Mouse (Mus musculus) limb, embryonic 13.5 days (tissue): ENCODE measurements around the gene Dctn5. TPM values are rescaled to one million over a fixed set of nuclear protein-coding genes. Genes with fewer than 3 reads are reported as not detected.
"Not testable (repeated sequence)": the region's sequence is repeated elsewhere in the genome, so short reads cannot be mapped to it uniquely, and the experiment has no call there.

ENCODE experiments used
- ATAC-seq: fragments of 200-750 bp; cut with Nextera tagmentation; 2 replicates; pipeline ENCODE4 v1.8.0; 2017; ENCODE audit warnings: low read depth, moderate number of reproducible peaks, moderate TSS enrichment; ENCODE audit not compliant: low FRiP score
- H3K27ac ChIP-seq: fragments of 300-500 bp; sonication (generic); 2 replicates; pipeline ENCODE4 v1.5.1; 2015; ENCODE audit warnings: inconsistent platforms, mild to moderate bottlenecking, moderate library complexity
- H3K27me3 ChIP-seq: fragments of 300-500 bp; sonication (generic); 2 replicates; pipeline ENCODE4 v1.6.1; 2015; ENCODE audit warnings: mild to moderate bottlenecking, inconsistent platforms
- H3K36me3 ChIP-seq: fragments of 300-500 bp; sonication (generic); 2 replicates; pipeline ENCODE4 v1.6.1; 2015; ENCODE audit warnings: inconsistent platforms, mild to moderate bottlenecking, moderate library complexity
- H3K4me1 ChIP-seq: fragments of 300-500 bp; sonication (generic); 2 replicates; pipeline ENCODE4 v1.6.1; 2015; ENCODE audit warnings: inconsistent platforms
- H3K4me2 ChIP-seq: fragments of 300-500 bp; sonication (generic); replicated peaks from 2 replicates; pipeline ENCODE4 v1.6.1; 2015; ENCODE audit warnings: inconsistent platforms, mild to moderate bottlenecking, moderate library complexity
- H3K4me3 ChIP-seq: fragments of 300-500 bp; sonication (generic); 2 replicates; pipeline ENCODE4 v1.5.1; 2015; ENCODE audit warnings: moderate library complexity, mild to moderate bottlenecking, inconsistent platforms
- H3K9ac ChIP-seq: fragments of 300-500 bp; sonication (generic); 2 replicates; pipeline ENCODE4 v1.6.1; 2015; ENCODE audit warnings: mild to moderate bottlenecking, inconsistent platforms
- H3K9me3 ChIP-seq: fragments of 300-500 bp; sonication (generic); 2 replicates; pipeline ENCODE4 v1.6.1; 2016; ENCODE audit warnings: inconsistent platforms
- WGBS: fragments of 180-500 bp; shearing (Covaris S2); methylation state at CpG from one replicate; pipeline ENCODE4 v1.1.7; 2015; 5-methylcytosine and 5-hydroxymethylcytosine counted together
- polyA plus RNA-seq: library from polyadenylated mRNA; unstranded; fragments of >200 nt; fragmentation: Nextera tagmentation; extraction: Ambion mirVana; gene quantifications from 2 replicates; pipeline ENCODE4 v1.2.1, GENCODE M21; 2015

The Dctn5 gene
- 125 and 134 TPM in 2 replicates for polyA plus RNA-seq

DNA sequence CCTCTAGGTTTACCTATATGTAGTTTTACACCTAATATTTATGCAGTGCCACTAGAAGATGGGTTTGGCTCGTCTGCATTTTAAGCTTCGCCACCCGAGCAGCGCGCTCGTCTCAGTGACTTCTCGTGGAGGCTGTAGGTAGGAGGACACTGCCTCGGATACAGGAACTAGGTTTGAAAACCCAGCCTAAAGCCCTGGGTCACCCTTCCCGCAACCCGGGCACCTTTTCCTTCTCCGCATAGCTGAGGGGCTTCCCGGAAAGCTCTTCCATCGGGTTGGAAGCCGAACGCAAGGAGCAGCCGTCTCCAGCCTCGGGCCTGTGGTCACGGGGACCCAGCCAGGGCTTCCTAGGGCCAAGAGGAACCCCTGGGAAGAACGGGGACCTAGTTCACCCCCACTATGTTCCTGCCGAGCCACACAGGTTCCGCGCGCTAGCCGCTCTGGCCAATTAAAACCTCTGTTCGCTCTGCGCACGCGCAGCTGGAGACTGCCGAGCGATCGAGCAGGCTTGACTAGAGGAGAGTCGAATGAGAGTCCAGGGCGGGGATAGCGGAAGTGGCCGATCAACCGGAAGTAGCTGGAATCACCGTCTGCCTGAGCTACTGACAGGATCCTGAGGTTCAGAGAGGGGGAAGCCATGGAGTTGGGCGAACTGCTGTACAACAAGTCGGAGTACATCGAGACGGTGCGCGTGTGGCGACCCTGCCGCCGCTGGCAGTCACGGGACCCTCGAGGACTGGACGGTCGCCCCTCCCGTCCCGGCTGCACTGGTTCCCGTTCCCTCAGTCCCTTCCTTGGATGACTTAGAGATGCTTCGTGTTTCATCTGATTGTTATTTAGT lies at the start of gene Dctn5, which contains the start of gene Palb2:
Gene Dctn5, plus strand, starts transcription at position 545 of the 841 bp plus-strand sequence.
Gene Palb2, minus strand, starts transcription at position 489 of the 841 bp plus-strand sequence.
- H3K9ac ChIP-seq, result peak within 1 kb of the TSS; percentile 89
- H3K4me2 ChIP-seq, result peak within 1 kb of the TSS; percentile 70
- H3K4me1 ChIP-seq, result peaks cover 14% of the 10 kb centered on the region
- no peaks in the 10 kb centered on the region for H3K27me3 ChIP-seq
- peak within 1 kb of the TSS; percentile 90 for H3K4me3 ChIP-seq
- ATAC-seq, result peak; percentile 97
- H3K36me3 ChIP-seq, result peaks cover 37% of the 10 kb centered on the region
- H3K9me3 ChIP-seq, result no peaks in the 10 kb centered on the region
- WGBS, result under 1% methylated on average over 54 of the region's 54 CpGs
- peak within 1 kb of the TSS; percentile 73; the same call in 1 of the 2 replicates for H3K27ac ChIP-seq

DNA sequence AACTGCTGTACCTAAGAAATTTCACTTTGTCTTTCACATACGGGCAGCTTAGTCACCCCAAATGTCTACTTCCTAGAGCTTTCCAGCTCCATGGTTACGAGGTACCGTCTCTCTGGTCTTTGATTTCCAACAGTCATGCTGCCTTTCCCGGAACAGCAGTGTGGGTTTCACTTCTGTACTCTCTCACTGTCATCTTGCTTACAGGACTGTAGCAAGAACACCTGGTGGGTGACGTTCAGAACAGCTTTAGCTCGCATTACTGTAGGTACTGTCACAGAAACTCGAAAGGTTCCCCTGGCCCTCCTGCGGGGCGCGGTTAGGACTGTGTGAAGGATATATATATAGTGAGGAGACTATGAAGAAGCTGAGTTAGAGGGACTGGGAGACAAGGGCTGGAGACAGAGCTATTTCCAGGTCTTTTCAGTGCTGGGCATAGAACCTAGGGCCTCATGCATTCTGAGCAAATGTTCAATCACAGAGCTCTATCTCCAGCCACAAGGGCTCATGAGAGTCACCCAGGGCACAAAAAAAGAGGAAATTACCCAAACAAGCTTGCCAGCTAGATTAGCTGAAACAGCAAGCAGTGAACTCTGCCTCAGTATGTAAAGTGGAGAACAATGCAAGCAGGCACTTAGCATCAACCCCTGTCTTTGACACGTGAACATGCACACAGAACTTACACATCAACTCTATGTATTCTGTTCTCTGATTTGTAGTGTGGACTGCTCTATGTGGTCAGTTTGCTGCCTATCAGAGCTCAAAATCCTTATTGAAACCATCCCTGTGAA lies 45.5 kb upstream of the Dctn5 start:
- Histone ChIP-seq H3K9ac (no peak overlapping the region), H3K36me3 (peaks cover 85% of the 10 kb centered on the region), H3K4me2 (no peak overlapping the region), H3K27ac (no peak overlapping the region), H3K4me3 (no peak overlapping the region), H3K9me3 (no peaks in the 10 kb centered on the region), H3K27me3 (no peaks in the 10 kb centered on the region), H3K4me1 (no peaks in the 10 kb centered on the region)
- 92% methylated on average over 11 of the region's 11 CpGs for WGBS
- no peak for ATAC-seq

DNA sequence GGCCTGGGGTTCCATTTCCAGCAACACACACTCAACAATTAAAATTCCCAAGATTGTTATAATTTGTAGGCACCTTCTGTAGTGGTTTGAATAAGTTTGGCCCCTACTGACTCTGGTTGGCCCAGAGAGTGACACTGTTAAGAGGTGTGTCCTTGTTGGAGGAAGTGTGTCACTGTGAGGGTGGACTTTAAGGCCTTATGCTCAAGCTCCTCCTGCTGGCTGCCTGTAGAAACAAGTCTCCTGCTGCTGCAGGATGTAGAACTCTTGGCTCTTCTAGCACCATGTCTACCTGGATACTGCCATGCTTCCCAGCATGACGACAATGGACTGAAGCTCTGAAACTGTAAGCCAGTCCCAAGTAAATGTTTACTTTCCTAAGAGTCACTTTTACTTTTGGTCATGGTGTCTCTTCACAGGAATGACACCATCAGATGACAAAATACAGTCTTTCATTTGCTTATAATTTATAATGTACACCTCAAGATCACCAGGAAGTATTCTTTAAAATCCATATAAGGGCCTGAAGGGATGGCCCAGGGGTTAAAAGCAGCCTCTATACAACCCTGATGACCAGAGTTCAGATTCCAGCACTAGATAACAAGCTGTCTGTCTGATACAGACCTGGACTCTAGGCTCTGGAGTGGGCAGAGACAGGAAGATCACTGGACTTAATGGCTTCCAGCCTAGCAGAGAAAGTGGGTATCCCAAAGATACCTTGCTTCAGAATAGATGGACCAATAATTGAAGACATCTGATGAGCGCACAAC lies 38.1 kb upstream of the Dctn5 start:
- H3K27me3 ChIP-seq, result no peaks in the 10 kb centered on the region
- H3K4me2 ChIP-seq, result no peak overlapping the region
- no peaks in the 10 kb centered on the region for H3K9me3 ChIP-seq
- H3K9ac ChIP-seq, result no peak overlapping the region
- peaks cover 81% of the 10 kb centered on the region for H3K36me3 ChIP-seq
- no peak for ATAC-seq
- 94% methylated on average over 2 of the region's 2 CpGs for WGBS
- H3K4me3 ChIP-seq, result no peak overlapping the region
- H3K27ac ChIP-seq, result no peak overlapping the region
- H3K4me1 ChIP-seq, result peaks cover under 1% of the 10 kb centered on the region

DNA sequence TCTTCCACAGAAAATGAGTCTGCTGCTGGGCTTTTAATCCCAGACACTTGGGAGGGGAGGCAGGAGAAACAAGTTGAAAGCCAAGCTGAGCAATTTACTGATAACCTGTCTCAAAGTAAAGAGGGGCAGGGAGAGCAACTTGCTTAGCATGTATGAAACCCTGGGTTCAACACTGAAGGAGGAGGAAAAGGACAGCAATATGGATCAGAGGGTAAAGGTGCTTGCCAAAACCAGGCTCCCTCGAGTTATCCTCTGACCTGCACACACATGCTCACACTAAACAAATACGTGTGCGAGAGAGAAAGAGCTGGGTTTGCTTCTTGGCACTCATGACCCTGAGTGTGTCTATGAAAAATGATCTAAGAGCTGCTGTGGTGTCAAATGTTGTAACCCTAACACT lies 34.8 kb upstream of the Dctn5 start:
- ATAC-seq, result no peak
- no peaks in the 10 kb centered on the region for H3K27me3 ChIP-seq
- no peak overlapping the region for H3K4me2 ChIP-seq
- H3K9me3 ChIP-seq, result no peaks in the 10 kb centered on the region
- H3K27ac ChIP-seq, result no peak overlapping the region
- WGBS, result 89% methylated on average over 3 of the region's 3 CpGs
- no peak overlapping the region for H3K9ac ChIP-seq
- H3K4me3 ChIP-seq, result no peak overlapping the region
- peaks cover 53% of the 10 kb centered on the region for H3K36me3 ChIP-seq
- peaks cover 14% of the 10 kb centered on the region for H3K4me1 ChIP-seq

DNA sequence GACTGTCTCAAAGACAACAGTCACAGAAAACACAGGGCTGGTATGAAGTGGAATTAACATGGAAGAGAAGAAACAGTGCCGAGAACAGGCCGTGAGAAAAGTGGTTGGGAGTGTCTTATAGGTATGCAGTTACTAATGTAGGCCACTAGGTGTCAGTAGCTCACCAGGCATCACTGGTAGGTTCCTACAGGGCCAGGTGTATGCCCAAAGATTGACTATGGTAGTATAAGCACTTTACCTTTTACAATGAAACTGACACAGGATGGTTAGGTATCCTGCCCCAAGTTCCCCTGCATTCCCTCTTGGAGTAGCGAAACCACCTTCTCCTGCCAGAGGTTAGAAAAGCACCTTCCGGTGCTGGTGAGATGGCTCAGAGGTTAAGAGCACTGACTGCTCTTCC lies 33.6 kb upstream of the Dctn5 start:
- Histone ChIP-seq H3K36me3 (peaks cover 44% of the 10 kb centered on the region), H3K9ac (no peak overlapping the region), H3K27me3 (no peaks in the 10 kb centered on the region), H3K4me2 (0 out of 2 replicates have a peak overlapping the region, but pooled peaks have one; percentile 0), H3K9me3 (no peaks in the 10 kb centered on the region), H3K27ac (no peak overlapping the region), H3K4me3 (no peak overlapping the region), H3K4me1 (peaks cover 14% of the 10 kb centered on the region)
- no peak for ATAC-seq
- WGBS, result 60% methylated on average over 4 of the region's 4 CpGs

DNA sequence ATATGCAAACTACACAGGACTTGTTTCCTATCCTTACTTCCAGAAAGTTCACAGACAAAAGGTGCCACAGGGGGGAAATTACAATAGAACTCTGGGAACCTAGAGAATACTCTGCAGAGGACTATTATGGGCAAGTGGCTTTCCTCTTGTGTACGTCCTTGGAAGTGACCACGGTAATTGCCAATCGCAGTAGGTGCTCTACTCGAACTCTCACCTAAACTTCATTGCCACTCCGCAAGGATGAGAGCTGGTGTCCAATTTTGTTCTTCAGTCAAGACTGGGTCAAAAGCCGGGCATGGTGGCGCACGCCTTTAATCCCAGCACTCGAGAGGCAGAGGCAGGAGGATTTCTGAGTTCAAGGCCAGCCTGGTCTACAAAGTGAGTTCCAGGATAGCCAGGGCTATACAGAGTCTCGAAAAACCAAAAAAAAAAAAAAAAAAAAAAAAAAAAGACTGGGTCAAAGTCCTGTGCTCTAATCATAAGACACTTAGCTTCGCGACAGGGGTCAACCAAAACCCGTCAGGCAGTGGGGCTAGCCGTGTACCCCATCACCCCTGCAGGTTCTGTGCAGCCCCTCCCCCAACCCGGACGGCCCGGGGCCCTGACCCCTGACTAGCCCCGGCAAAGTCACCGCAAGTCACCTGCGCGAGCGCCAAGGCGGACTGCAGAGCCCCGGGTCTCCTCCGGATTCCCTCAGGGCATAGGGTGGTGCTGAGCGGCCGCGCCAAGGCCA lies 31.7 kb upstream of the Dctn5 start:
- peak; percentile 73 for ATAC-seq
- Histone ChIP-seq H3K4me2 (peak overlapping the region; percentile 91), H3K36me3 (peaks cover 24% of the 10 kb centered on the region), H3K9ac (peak overlapping the region; percentile 88), H3K4me1 (peaks cover 14% of the 10 kb centered on the region), H3K4me3 (peak overlapping the region; percentile 59)
- H3K27me3 ChIP-seq, H3K27ac ChIP-seq, H3K9me3 ChIP-seq: not testable (repeated sequence)
- 7% methylated on average over 23 of the region's 28 CpGs for WGBS

DNA sequence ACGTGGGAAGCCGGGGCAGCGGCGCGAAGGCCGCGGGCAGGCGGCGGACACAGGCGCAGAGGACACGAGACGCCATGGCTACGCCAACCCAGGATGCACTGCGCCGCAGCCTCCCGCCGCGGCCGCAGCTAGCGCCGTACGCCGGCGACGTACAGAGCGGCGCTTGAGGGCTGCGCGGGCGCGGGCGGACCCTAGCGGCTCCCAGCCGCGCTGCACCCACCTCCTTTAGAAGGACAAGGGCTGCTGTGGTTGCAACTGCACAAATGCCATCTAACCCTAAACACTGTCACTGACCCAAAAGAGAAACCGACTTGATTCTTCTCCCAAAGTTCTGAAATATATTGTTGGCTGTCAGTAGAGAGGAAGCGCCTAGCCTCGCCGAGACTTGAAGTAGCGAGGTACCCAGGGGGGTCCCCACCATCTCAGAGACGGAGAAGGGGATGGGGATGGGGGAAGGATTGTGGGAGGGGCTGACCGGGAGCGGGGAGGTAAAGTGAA lies 31.0 kb upstream of the Dctn5 start, which contains the start of gene Ndufab1:
Gene Ndufab1, minus strand, starts transcription at position 140 of the 498 bp plus-strand sequence.
- peaks cover 20% of the 10 kb centered on the region for H3K36me3 ChIP-seq
- peak within 1 kb of the TSS; percentile 91 for H3K4me2 ChIP-seq
- no peaks in the 10 kb centered on the region for H3K9me3 ChIP-seq
- WGBS, result 1% methylated on average over 41 of the region's 43 CpGs
- H3K27ac ChIP-seq, result no peak within 1 kb of the TSS
- peaks cover 14% of the 10 kb centered on the region for H3K4me1 ChIP-seq
- peak within 1 kb of the TSS; percentile 88 for H3K9ac ChIP-seq
- H3K4me3 ChIP-seq, result peak within 1 kb of the TSS; percentile 59
- ATAC-seq, result peak; percentile 99
- no peaks in the 10 kb centered on the region for H3K27me3 ChIP-seq

DNA sequence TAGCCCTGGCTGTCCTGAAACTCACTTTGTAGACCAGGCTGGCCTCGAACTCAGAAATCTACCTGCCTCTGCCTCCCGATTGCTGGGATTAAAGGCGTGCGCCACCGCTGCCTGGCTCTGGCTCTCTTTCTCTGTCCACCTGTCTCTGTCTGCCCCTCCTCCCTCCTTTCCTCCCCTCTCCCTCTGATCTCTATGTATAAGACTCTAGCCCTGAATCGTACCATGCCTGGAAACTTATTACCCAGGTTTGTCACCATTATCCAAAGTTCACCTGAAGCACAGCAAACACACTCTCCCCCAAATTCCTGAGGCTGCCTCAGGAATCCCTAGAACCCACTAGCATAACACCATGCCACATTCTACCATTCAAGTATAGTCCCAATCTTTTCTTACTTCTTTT lies 24.6 kb upstream of the Dctn5 start:
- Histone ChIP-seq H3K27ac (no peak overlapping the region), H3K9me3 (no peaks in the 10 kb centered on the region), H3K36me3 (peaks cover 45% of the 10 kb centered on the region), H3K9ac (no peak overlapping the region), H3K4me2 (no peak overlapping the region), H3K4me3 (no peak overlapping the region), H3K27me3 (no peaks in the 10 kb centered on the region), H3K4me1 (no peaks in the 10 kb centered on the region)
- WGBS, result 93% methylated on average over 6 of the region's 6 CpGs
- ATAC-seq, result no peak

DNA sequence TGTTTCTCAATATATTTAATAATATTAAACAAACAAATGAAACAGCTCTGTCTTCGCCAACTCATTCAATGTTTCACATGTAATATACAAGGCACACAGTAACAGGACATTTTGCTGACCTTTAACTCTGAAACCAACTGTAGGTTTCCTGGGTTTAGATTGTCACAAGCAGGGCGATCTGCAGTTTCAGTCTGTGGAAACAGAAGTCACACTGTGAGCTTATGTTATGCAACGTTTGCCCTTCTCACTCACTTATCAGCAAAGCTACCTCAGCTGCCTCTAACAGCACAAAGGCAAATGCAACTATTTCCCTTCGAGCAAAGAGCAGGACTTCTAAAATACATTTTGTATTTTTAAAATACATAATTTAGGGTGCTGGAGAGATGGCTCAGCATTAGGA lies 9.3 kb upstream of the Dctn5 start:
- H3K27ac ChIP-seq, result no peak overlapping the region
- H3K9ac ChIP-seq, result no peak overlapping the region
- no peak overlapping the region for H3K4me2 ChIP-seq
- no peak for ATAC-seq
- no peaks in the 10 kb centered on the region for H3K27me3 ChIP-seq
- WGBS, result 83% methylated on average over 4 of the region's 4 CpGs
- H3K36me3 ChIP-seq, result peaks cover 68% of the 10 kb centered on the region
- H3K9me3 ChIP-seq, result no peaks in the 10 kb centered on the region
- H3K4me3 ChIP-seq, result no peak overlapping the region
- H3K4me1 ChIP-seq, result no peaks in the 10 kb centered on the region

DNA sequence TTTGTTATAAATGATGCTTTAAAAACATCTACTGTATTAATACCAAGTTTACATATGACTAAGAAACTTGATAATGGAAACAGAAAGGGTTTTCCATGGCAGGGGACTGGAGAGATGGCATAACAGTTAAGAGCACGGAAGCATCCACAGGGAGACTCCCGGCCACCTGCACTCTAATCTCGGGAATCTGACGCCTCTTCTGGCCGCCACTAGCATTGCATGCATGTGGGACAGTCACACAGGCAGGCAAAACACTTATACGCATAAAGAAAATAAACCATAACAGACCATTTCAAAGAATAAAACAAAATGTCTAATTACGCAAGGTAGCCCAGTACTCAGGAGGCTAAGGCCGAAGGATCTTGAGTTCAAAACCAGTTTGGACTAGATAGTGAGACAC lies 7.2 kb upstream of the Dctn5 start:
- H3K4me3 ChIP-seq, result no peak overlapping the region
- H3K27ac ChIP-seq, result no peak overlapping the region
- ATAC-seq, result no peak
- 77% methylated on average over 8 of the region's 8 CpGs for WGBS
- H3K9ac ChIP-seq, result no peak overlapping the region
- peaks cover 56% of the 10 kb centered on the region for H3K36me3 ChIP-seq
- no peaks in the 10 kb centered on the region for H3K9me3 ChIP-seq
- H3K27me3 ChIP-seq, result no peaks in the 10 kb centered on the region
- no peak overlapping the region for H3K4me2 ChIP-seq
- no peaks in the 10 kb centered on the region for H3K4me1 ChIP-seq

DNA sequence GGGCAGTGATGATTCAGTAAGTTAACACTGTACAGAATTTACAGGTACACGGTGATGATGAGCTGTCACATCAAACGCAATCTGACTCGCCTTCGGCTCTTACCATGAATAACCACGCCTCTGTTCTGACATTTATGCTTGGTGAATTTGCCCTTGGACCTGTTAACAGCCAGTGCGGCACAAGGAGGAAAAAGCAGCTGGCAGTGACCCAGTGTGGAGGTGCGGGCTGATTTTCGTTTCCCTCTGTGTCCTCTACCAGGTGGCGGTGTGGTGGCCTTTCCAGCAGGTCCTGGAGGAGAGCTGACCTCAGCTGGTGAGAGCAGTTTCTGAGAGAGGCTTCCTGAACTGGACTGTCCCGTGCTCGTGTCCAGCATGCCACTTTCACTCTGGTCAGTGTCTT lies 5.9 kb upstream of the Dctn5 start:
- peaks cover 45% of the 10 kb centered on the region for H3K36me3 ChIP-seq
- no peak overlapping the region for H3K4me3 ChIP-seq
- no peaks in the 10 kb centered on the region for H3K9me3 ChIP-seq
- 92% methylated on average over 11 of the region's 11 CpGs for WGBS
- H3K27ac ChIP-seq, result no peak overlapping the region
- H3K27me3 ChIP-seq, result no peaks in the 10 kb centered on the region
- H3K4me2 ChIP-seq, result no peak overlapping the region
- H3K4me1 ChIP-seq, result 0 out of 2 replicates have a peak, but pooled peaks cover 4% of the 10 kb centered on the region
- ATAC-seq, result no peak
- H3K9ac ChIP-seq, result no peak overlapping the region
